Mouse (Mus musculus): ENCODE results near the gene Cabp1.

Cabp1 gene

GRCm38 (mm10) chr5:115177866-115178265 lies 16.3 kb downstream of the Cabp1 start:
- in situ Hi-C loops (cut with MseI, MboI): no loop called here

- in situ Hi-C loops (cut with MseI, MboI): no loop called here
These were observed 19.6 kb downstream of the Cabp1 start for GRCm38 (mm10) chr5:115174554-115174953.

- in situ Hi-C loops (cut with MseI, MboI): no loop called here
These were observed 24.0 kb downstream of the Cabp1 start for GRCm38 (mm10) chr5:115170150-115170549.

- in situ Hi-C loops (cut with MseI, MboI): no loop called here
These were observed 25.4 kb downstream of the Cabp1 start for GRCm38 (mm10) chr5:115168641-115169415.

- in situ Hi-C loops (cut with MseI, MboI): no loop called here
These were observed 26.8 kb downstream of the Cabp1 start for GRCm38 (mm10) chr5:115167396-115167795.

- in situ Hi-C loops (cut with MseI, MboI): no loop called here
These were observed 27.4 kb downstream of the Cabp1 start for GRCm38 (mm10) chr5:115166815-115167194.

- in situ Hi-C loops (cut with MseI, MboI): no loop called here
These were observed 28.0 kb downstream of the Cabp1 start for GRCm38 (mm10) chr5:115165895-115166814.

DNA sequence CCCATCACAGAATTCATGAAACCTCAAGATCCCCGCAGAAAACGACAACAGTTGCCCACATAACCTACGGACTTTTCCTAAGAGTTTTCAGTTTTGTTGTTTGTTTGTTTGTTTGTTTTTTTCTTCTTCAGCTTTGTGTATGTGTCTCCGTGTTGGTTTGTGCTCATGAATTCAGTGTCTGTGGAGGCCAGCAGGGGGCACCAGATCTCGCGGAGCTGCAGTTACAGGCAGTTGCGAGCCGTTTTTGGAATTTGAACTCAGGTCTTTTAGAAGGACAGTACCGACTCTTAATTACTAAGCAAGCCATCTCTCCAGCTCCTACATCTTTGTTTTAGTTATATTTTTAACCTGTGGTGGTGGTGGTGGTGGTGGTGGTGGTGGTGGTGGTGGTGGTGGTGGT lies 28.8 kb downstream of the Cabp1 start:
- in situ Hi-C loops (cut with MseI, MboI): no loop called here

DNA sequence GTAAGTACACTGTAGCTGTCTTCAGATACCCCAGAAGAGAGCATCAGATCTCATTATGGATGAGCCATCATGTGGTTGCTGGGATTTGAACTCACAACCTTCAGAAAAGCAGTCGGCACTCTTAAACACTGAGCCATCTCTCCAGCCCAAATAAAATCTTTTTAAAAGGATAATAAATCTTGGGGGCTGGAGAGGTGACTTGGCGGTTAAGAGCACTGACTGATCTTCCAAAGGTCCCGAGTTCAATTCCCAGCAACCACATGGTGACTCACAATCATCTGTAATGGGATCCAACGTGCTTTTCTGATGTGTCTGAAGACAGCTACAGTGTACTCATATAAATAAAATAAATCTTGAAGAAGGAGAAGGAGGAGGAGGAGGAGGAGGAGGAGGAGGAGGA lies 29.7 kb downstream of the Cabp1 start:
- in situ Hi-C loops (cut with MseI, MboI): loop anchor here in 1 of 2 experiments (5.0 kb wide), 1 partner anchor 37 kb away; no protein-coding TSS in a partner anchor

DNA sequence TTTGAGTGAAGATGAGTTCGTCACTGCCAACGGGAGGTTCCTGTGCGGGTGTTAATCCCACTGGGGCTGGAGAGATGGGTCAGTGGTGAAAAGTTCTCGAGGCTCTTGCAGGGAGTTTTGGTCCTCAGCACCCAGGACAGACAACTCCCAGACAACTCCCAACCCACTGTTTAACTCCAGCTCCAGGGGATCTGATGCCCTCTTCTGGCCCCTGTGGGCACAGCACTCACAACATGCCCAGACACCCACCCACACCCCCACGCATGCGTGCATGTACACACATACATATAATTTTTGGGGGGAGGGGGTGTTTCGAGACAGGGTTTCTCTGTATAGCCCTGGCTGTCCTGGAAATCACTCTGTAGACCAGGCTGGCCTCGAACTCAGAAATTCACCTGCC lies 30.6 kb downstream of the Cabp1 start:
- in situ Hi-C loops (cut with MseI, MboI): loop anchor here in 1 of 2 experiments (5.0 kb wide), 1 partner anchor 36 kb away; no protein-coding TSS in a partner anchor

- in situ Hi-C loops (cut with MseI, MboI): loop anchor here in 1 of 2 experiments (5.0 kb wide), 1 partner anchor 35 kb away; no protein-coding TSS in a partner anchor
These were observed 32.3 kb downstream of the Cabp1 start for GRCm38 (mm10) chr5:115161940-115162279.

GRCm38 (mm10) chr5:115161064-115161939 lies 32.9 kb downstream of the Cabp1 start:
- in situ Hi-C loops (cut with MseI, MboI): loop anchor here in 1 of 2 experiments (5.0 kb wide), 1 partner anchor 34 kb away; no protein-coding TSS in a partner anchor

GRCm38 (mm10) chr5:115160655-115161054 lies 33.5 kb downstream of the Cabp1 start:
- in situ Hi-C loops (cut with MseI, MboI): loop anchor here in 1 of 2 experiments (5.0 kb wide), 1 partner anchor 33 kb away; no protein-coding TSS in a partner anchor

DNA sequence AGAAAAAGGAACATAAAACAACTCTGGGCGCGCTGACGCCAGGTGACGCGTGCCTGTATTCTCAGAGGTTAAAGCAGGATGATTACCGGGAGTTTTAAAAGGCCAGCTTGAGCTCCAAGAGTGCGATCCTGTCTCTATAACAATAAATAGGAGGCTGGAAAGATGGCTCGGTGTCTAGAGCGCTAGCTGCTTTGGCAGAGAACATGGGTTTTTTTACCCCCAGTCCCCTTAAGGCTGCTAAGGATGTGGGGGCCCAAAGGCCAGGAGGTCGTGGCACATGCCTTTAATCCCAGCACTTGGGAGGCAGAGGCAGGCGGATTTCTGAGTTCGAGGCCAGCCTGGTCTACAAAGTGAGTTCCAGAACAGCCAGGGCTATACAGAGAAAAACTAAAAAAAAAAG lies 35.0 kb downstream of the Cabp1 start:
- in situ Hi-C loops (cut with MseI, MboI): no loop called here

DNA sequence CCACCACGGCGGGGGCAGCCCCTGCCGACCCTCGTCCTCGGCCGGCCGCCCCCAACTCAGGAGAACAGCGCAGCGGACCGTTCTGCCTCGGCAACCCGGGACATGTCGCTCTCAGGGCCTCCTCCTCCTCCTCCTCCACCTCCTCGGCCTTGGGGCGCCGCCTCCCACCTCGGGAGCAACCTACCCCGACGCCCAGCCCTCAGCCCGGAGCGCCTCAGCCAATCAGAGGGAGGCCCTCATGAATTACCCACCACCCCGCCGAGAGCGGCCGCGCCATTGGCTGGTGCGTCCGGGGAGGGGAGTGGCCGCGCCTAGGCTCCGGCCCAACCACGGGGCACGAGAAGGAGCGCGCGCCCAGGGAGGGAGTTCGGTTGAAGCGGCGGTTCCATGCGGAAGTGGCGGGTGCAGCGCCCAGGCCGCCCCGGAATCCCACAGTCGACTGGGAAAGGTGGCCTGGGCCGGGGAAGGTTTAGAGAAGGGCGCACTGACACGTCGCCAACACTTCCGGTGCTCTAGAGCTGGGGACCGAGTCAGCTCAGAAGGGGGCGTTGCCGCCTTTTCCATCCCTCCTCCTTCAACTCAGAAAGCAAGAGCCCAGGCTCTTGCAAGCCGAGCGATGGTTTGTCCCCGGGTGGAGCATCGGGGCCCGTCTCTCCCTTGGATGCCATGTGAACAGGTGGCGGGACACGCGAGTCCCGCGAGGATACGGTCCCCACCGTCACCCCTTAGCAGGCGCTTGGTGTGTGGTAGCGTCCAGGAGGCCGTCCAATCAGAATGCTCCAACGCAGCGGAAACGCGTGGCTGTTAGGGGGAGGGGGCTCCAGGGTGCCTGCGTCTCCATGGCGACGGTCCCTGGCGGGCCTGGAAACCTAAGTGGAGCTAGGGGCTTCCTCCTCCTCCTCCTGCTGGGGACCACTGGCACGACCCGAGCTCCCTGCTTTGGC lies 35.9 kb downstream of the Cabp1 start, which contains the start of gene Mlec:
Mlec (minus strand) TSS at position 140 of the 944 bp plus-strand sequence.
- in situ Hi-C loops (cut with MseI, MboI): no loop called here

DNA sequence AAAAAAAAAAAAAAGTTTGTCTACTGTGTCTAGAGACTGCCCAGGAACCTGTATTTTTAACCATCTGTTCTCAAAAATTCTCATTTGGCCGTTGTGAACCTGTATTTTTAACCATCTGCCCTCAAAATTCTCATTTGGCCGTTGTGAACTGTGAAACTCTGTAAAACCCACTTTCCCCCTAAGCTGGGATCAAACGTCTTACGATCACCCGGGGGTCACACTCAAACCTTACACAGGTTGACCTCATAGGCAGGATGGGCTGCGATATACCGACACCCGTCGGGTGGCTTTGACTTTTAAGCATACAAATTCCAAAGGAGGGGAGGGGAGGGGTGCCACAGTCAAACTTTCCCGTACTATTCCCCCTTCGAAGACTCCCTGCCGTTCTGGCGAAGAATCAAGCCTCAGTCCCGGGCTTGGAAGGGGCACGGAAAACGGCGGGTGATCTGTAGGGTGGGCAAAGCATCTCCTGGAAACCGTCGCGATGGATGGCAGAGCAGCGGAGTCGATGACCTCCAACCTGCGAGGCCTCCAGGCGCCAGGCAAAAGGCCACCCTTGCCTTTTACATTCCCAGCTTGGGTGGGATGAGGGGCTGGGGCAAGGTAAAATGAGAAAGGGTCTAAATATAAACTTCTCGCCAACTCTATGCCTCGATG lies 37.1 kb downstream of the Cabp1 start:
- in situ Hi-C loops (cut with MseI, MboI): no loop called here

- in situ Hi-C loops (cut with MseI, MboI): no loop called here
These were observed 37.8 kb downstream of the Cabp1 start for GRCm38 (mm10) chr5:115156401-115156800.

GRCm38 (mm10) chr5:115155831-115156230 lies 38.4 kb downstream of the Cabp1 start:
- in situ Hi-C loops (cut with MseI, MboI): no loop called here

GRCm38 (mm10) chr5:115155156-115155631 lies 39.0 kb downstream of the Cabp1 start:
- in situ Hi-C loops (cut with MseI, MboI): no loop called here
